Mouse (Mus musculus): Measurements from ENCODE around the gene Lsamp.

Lsamp gene

GRCm38 (mm10) chr16:40945834-40946233 lies 961.7 kb downstream of the Lsamp start:
- no peak for DNase-seq (ENCODE audit: low read depth, low spot score)

DNA sequence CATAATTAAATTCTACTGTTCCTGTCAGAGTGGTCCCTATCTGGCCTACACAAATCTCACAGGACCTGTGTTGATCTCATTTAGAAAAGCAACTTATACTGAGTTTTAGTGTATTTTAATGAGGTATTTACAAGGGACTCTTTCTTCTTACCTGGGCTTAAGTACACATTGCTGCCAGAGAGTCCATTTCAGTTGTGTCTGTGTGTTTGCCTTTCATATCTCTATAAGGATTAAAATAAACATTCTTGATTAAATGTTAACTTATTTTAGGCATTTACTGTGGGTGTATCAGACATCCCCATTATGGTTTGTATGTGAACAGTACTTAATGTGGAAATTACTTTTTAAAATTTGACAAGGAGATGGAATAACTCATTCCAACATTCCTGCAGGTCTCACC lies 963.9 kb downstream of the Lsamp start:
- DNase-seq (ENCODE audit: low read depth, low spot score), result no peak

- DNase-seq (ENCODE audit: low read depth, low spot score), result no peak
These were observed 975.0 kb downstream of the Lsamp start for GRCm38 (mm10) chr16:40959211-40959610.

DNA sequence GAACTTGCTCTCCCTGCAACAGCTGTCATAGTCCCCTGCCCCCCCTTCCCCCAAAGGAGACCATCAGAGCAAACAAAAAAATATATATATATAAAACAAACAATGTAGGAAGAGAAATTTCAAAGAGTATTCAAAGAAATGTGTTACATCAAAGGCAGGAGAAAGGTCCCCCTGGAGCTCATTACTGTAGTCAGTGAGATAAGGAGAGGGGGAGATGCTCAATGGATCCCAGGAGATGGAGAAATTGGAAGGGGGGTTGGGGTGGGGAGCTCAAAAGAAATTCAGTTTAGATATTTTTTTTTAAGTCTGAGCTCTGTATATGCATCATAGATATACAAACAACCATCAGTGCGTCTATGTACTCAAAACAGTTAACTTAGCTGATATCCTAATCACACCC lies 976.4 kb downstream of the Lsamp start:
- DNase-seq (ENCODE audit: low read depth, low spot score), result no peak

DNA sequence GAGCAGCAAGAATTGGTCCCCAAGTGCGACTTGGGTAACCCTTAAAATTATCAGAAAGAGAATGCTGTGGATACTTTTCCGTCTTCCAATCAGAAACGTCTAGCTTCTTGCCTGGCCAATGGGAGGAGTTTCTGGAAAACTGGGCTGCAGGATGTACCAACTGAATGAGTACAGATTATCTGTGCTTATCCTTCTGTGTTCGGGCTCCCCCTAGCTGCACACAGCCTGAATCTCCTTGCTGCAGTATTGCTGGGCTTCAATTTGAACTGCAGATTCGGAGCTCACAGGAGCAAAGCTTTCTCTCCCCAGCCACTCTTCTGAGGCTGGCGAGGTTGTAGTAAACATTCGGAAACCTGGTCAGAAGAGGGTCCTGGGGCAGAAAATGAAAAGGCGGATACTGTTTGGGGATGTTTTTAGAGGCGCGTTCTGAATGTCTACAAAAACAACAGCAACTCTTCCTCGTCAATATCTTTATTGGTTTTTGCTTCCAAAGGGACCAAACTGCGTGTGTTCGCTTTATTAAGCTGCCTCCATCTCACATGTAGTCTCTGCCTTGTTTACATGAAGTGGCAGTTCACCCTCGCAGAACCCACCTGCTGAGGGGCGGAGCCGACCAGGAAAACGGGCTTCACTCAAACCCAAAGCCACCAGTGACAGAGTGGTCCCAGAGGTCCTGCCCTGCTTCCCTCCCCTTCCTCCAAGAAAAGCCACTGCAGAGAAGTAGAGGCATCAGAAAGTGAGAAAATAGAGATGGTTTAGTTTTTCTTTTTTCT lies 984.1 kb downstream of the Lsamp start:
- DNase-seq (ENCODE audit: low read depth, low spot score), result peak; percentile 68

- no peak for DNase-seq (ENCODE audit: low read depth, low spot score)
These were observed 987.2 kb downstream of the Lsamp start for GRCm38 (mm10) chr16:40971382-40971781.

- DNase-seq (ENCODE audit: low read depth, low spot score), result no peak
These were observed 989.9 kb downstream of the Lsamp start for GRCm38 (mm10) chr16:40974084-40974483.

- no peak for DNase-seq (ENCODE audit: low read depth, low spot score)
These were observed 998.9 kb downstream of the Lsamp start for GRCm38 (mm10) chr16:40983026-40983425.

- DNase-seq (ENCODE audit: low read depth, low spot score), result no peak
These were observed 1023.4 kb downstream of the Lsamp start for GRCm38 (mm10) chr16:41007569-41007968.

DNA sequence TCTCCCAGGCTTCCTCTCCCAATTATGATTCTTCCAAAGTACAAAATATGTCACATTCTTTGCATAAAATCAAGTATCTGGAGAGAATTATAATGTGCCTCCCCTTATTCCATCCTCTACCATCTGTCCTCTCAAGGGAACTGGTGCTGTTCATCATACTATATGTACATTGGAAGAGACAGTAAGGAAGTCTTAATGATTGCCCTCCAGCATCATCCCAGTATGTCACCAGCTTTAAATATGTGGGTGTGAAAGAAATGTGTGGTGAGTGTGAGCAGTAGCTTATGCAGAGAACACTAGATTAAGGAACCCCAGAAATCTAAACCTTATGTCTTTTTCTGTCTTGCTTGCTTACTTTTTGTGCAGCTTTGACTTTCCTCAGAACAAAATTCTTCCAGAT lies 1050.6 kb downstream of the Lsamp start:
- no peak for DNase-seq (ENCODE audit: low read depth, low spot score)

DNA sequence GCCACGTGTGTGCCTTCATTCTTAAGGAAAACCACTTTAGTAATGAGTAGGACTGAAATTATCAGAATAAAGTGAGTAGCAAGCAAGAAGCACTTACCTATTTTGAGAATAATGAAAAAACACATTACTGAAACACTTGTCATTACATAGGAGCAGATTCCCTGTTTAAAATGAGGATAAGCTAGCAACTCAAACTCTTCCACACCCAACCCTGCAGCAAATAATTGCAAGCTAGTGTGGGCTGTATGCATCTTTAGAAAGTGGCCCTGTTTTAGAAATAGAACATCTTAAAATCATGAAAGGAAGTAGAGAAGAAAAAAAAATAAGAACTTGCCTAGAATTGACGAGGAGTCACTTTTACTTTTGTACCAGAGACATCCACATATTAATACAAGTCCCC lies 1057.5 kb downstream of the Lsamp start:
- DNase-seq (ENCODE audit: low read depth, low spot score), result no peak

- no peak for DNase-seq (ENCODE audit: low read depth, low spot score)
These were observed 1079.2 kb downstream of the Lsamp start for GRCm38 (mm10) chr16:41063270-41063857.

DNA sequence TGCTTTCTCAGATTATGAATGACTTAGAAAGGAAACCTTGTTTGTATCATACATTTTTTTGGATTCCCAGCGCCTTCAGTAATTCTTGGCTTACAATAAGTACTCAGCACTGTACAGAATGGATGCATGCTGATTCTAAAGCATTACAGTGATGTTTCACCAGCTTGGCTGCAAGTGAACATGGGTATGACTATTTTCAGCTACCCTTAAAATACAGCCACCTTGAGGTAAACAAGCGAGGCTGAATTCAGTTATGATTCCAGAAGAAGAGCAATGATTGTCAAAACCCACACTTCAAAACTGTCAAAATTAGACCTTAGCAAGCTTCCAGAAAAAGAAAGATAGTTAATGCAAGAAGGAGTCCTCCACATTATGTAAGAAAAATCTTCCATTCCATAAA lies 1089.3 kb downstream of the Lsamp start:
- DNase-seq (ENCODE audit: low read depth, low spot score), result no peak

DNA sequence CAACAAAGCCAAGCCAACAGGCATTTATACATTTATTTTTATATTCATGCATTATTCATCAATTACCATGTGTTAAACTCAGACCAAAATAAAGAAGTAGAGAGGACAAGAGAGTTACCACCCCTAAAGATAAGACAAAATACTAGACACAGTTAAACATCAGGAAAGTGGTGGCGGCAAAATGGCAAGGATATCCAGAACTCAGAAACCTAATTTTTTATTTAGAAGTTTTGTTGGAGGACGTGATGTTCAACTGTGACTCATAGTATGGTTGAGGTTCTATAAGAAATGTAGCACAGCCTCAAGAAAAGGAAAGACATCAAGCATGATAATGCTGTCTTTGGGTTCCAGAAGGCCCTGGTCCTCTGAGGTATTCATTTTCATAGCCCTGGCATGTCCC lies 1104.5 kb downstream of the Lsamp start:
- no peak for DNase-seq (ENCODE audit: low read depth, low spot score)

GRCm38 (mm10) chr16:41090092-41090491 lies 1105.9 kb downstream of the Lsamp start:
- DNase-seq (ENCODE audit: low read depth, low spot score), result no peak

DNA sequence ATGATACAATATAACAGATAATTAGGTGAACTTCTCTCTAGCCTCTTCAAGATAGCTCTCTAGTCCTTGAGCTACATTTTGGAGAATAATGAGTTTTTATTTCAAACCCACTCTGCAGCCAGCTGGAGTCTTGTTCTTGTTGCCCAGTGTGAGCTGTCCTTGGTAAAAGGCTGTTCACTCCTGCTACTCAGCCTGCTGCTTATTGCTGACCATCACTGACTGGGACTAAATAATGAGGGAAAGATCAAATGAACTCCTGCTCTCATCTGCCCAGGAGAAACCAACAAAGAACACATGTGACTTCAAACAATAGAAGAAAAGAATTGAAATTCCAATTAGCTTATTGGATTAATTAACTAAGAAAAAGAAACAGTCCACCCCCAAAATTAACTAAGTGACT lies 1107.1 kb downstream of the Lsamp start:
- no peak for DNase-seq (ENCODE audit: low read depth, low spot score)

DNA sequence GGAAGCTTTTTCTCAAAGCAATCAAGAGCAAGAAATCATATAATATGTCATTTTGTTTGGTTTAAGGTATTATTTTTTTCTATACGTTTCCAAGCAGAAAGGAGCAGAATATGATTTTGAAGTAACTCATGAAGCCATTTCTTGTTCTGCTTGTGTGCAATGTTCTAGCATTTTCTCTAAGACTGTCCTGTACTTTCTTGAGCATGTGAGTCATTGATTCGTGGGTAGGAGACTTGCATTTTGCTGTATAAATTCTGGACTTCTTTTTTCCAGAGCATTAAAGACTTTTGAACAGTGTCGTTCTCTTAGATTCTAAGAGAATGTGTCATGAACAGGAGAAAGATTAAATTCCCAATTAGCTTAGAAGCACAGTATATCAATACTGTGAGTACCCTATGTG lies 1118.6 kb downstream of the Lsamp start:
- DNase-seq (ENCODE audit: low read depth, low spot score), result no peak

DNA sequence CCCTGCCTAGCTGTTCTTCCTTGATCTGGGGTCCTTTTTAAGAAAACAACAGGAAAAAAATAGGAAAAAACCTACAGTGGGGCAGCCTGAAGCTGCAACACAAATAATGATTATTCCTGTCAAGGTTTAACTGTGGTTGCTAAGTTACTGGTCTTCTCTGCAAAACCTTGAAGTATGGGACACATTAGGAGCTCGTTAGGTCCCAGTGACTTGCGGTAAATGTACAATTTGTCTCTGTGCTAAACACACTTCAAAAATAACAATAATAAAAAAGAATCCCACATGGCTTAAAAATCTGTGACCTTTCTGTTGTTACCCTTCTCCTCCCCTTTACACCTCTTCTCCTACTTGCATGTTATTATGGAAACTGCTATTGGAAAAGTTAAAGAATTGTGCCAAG lies 1140.2 kb downstream of the Lsamp start:
- no peak for DNase-seq (ENCODE audit: low read depth, low spot score)

DNA sequence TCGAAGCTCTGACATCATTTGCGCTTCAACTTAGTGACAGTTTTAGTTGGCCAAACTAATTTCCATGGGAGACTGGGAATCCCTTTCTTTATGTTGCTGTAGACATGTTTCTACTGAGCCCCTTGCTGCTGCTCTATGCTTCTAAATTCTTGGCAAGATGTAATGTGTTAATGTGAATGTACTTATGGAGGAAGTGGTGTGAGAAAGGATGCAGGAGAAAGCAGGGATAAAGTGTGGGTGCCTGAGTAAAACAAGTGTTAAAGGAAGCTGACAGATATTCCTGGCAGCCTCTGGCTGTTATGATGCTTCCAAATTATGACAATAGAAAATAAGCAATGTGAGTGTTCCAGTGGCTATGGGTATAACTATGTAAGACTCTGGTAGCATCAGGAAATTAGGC lies 1140.9 kb downstream of the Lsamp start:
- no peak for DNase-seq (ENCODE audit: low read depth, low spot score)

GRCm38 (mm10) chr16:41131053-41131452 lies 1146.9 kb downstream of the Lsamp start:
- DNase-seq (ENCODE audit: low read depth, low spot score), result peak; percentile 1

- DNase-seq (ENCODE audit: low read depth, low spot score), result no peak
These were observed 1188.7 kb downstream of the Lsamp start for GRCm38 (mm10) chr16:41172839-41173238.

DNA sequence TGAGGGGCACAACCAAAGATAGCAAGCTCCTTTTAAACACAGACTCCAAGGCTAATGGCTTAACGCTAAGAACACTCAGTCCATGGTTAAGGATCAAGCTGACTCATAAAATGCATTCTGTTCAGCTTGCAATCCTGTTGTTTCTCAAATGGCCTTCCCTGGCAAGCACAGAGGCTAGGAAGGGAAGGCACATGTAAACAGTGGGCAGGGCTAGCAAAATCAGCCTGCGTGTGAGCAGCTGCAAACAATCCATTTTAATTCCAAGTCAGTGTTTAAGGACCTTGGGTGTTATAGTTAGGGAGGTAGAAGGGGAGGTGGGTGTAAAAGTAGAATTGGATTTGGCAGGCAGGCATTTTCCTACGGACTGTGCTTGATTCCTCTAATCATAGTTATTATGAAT lies 1195.4 kb downstream of the Lsamp start:
- no peak for DNase-seq (ENCODE audit: low read depth, low spot score)

GRCm38 (mm10) chr16:41180867-41181266 lies 1196.7 kb downstream of the Lsamp start:
- no peak for DNase-seq (ENCODE audit: low read depth, low spot score)

GRCm38 (mm10) chr16:41210055-41210454 lies 1225.9 kb downstream of the Lsamp start:
- no peak for DNase-seq (ENCODE audit: low read depth, low spot score)

All from embryo, embryonic 11.5 days (tissue).